Mouse (Mus musculus): ENCODE measurements around the gene Il15. TPM values are rescaled to one million over a fixed set of nuclear protein-coding genes. Genes with fewer than 3 reads are reported as not detected.
A peak's percentile ranks its signal among the peaks of the same experiment; 100 is the strongest.

The Il15 gene
- total and polyA plus RNA-seq, 3 experiments: not detected

DNA sequence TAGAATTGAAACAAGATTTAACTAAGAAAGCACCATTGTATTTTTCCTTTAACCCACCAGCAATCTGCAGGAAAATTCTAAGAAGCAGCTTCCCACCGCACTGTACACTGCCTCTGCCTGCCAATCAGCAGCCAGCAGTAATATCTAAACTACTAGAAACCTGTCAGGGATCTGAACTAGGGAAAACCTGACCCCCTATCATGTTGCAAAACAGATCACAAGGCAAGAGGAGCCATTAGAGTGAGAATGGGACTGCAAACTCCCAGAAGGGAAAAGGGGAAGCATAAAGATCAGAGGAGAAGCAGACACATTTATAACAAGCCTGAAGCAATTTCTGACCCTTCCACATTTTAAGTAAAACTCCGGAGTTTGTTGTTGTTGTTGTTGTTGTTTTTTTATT is 2.0 kb downstream of the Il15 start:
- no peak overlapping the region for H3K4me3 ChIP-seq (ENCODE audit: control insufficient read depth in 1 of 2, insufficient read depth in 1 of 2, low read depth in 2 of 2, low read length in 2 of 2)
- no peaks in the 10 kb centered on the region for H3K9me3 ChIP-seq (replicated peaks; ENCODE audit: insufficient read depth, low read length)
- peaks cover 2% of the 10 kb centered on the region in 2 experiments; a peak in 2 of 4 replicates for H3K4me1 ChIP-seq (ENCODE audit: control insufficient read depth in 1 of 2, insufficient read depth in 2 of 2, low read length in 2 of 2)

DNA sequence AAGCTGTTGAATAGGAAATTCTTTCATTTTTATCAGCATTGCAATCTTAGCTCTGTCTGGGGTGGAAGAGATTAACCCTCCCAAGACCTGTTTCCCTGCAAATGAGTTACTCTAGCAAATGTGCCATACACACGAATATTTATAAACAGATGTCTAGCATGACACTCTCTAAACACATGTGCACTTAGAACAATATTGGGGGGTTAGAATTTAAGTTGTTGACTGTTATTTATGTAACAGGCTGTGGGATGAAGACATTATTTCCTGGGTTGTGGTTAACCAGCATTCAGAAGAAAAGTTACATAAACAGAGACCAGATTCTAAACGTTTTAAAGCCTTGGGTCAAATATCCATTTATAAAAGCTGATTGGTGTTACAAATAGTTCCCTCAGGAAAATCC is 2.6 kb downstream of the Il15 start:
- H3K27me3 ChIP-seq (ENCODE audit: control insufficient read depth in 1 of 2, insufficient read depth in 2 of 2, low read length in 2 of 2): no peaks in the 10 kb centered on the region
- H3K4me3 ChIP-seq (ENCODE audit: control insufficient read depth in 1 of 2, insufficient read depth in 1 of 2, low read depth in 2 of 2, low read length in 2 of 2): no peak overlapping the region
- H3K36me3 ChIP-seq (ENCODE audit: control insufficient read depth in 1 of 2, insufficient read depth in 2 of 2, low read length in 2 of 2): peaks cover 0 to 4% of the 10 kb centered on the region in 2 experiments; a peak in 2 of 4 replicates
- H3K9me3 ChIP-seq (replicated peaks; ENCODE audit: insufficient read depth, low read length): no peaks in the 10 kb centered on the region
- TF ChIP-seq GATA1 (IDR thresholded peaks at IDR 0.05; ENCODE audit: low read depth, low read length) (0 out of 2 replicates have a peak, but pooled peaks have one; percentile 53), POLR2AphosphoS2 (IDR thresholded peaks at IDR 0.05; ENCODE audit: low read length) (no peak)
- no peak for DNase-seq (ENCODE audit: low read depth, low spot score)
- peaks cover 2% of the 10 kb centered on the region in 2 experiments; a peak in 2 of 4 replicates for H3K4me1 ChIP-seq (ENCODE audit: control insufficient read depth in 1 of 2, insufficient read depth in 2 of 2, low read length in 2 of 2)
- H3K9ac ChIP-seq (ENCODE audit: control insufficient read depth, low read depth, low read length, poor library complexity, severe bottlenecking): no peak overlapping the region
- no peaks in the 10 kb centered on the region for H3K79me2 ChIP-seq (ENCODE audit: control insufficient read depth, insufficient read depth, low read length, poor library complexity)
- H3K27ac ChIP-seq (ENCODE audit: control insufficient read depth, low read depth, low read length): no peak overlapping the region

More for the DNA sequence above, 2.0 kb downstream of the Il15 start:
- no peak for DNase-seq (ENCODE audit: low read depth, low spot score)
- Histone ChIP-seq H3K36me3 (ENCODE audit: control insufficient read depth in 1 of 2, insufficient read depth in 2 of 2, low read length in 2 of 2) (peaks cover 0 to 4% of the 10 kb centered on the region in 2 experiments; a peak in 2 of 4 replicates), H3K27ac (ENCODE audit: control insufficient read depth, low read depth, low read length) (no peak overlapping the region), H3K27me3 (ENCODE audit: control insufficient read depth in 1 of 2, insufficient read depth in 2 of 2, low read length in 2 of 2) (no peaks in the 10 kb centered on the region), H3K79me2 (ENCODE audit: control insufficient read depth, insufficient read depth, low read length, poor library complexity) (no peaks in the 10 kb centered on the region), H3K9ac (ENCODE audit: control insufficient read depth, low read depth, low read length, poor library complexity, severe bottlenecking) (no peak overlapping the region)
- TF ChIP-seq POLR2A (IDR thresholded peaks at IDR 0.05; ENCODE audit: control insufficient read depth in 1 of 2, insufficient read depth in 1 of 2, low read depth in 1 of 2, low read length in 2 of 2, poor library complexity in 1 of 2): no peak
- TF ChIP-seq E2F4 (IDR thresholded peaks at IDR 0.05; ENCODE audit: borderline replicate concordance, low read depth, low read length): no peak
- no peak for TF ChIP-seq TCF12 (IDR thresholded peaks at IDR 0.05; ENCODE audit: low read depth, low read length)
- TF ChIP-seq NELFE (IDR thresholded peaks at IDR 0.05; ENCODE audit: low read depth, low read length): no peak
- no peak for TF ChIP-seq GABPA (IDR thresholded peaks at IDR 0.05; ENCODE audit: low read depth, low read length)
- TF ChIP-seq CHD2 (IDR thresholded peaks at IDR 0.05; ENCODE audit: low read length): no peak
- TF ChIP-seq SIN3A (IDR thresholded peaks at IDR 0.05; ENCODE audit: low read length): no peak
- TF ChIP-seq CTCF (IDR thresholded peaks at IDR 0.05 in 2 of 3, conservative IDR thresholded peaks at IDR 0.05 in 1 of 3; ENCODE audit: control insufficient read depth in 1 of 3, insufficient read depth in 1 of 3, low read depth in 2 of 3, low read length in 3 of 3, poor library complexity in 1 of 3, severe bottlenecking in 1 of 3): no peak

DNA sequence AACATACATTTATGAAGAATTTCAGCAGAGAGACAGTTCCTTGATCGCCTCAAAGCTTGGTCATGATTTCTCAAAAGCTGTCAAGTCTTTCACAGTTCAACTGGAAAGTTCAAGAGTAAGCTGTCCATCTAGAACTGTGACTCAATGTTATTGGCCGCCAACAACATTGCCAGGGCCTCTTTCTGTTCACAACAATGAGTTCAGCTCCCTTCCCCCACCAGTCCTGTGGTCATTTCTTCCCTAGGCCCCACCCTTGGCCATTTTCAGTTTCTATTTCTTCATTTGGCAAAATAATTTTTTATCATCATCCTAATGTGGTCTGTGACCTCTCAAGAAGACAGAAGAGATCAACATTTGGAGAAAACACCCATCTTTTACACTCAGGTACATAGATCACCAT is 4.5 kb downstream of the Il15 start:
- Histone ChIP-seq H3K27ac (ENCODE audit: control insufficient read depth, low read depth, low read length) (no peak overlapping the region), H3K36me3 (ENCODE audit: control insufficient read depth in 1 of 2, insufficient read depth in 2 of 2, low read length in 2 of 2) (peaks cover 0 to 4% of the 10 kb centered on the region in 2 experiments; a peak in 2 of 4 replicates), H3K4me3 (ENCODE audit: control insufficient read depth in 1 of 2, insufficient read depth in 1 of 2, low read depth in 2 of 2, low read length in 2 of 2) (no peak overlapping the region), H3K9me3 (replicated peaks; ENCODE audit: insufficient read depth, low read length) (no peaks in the 10 kb centered on the region), H3K79me2 (ENCODE audit: control insufficient read depth, insufficient read depth, low read length, poor library complexity) (no peaks in the 10 kb centered on the region), H3K9ac (ENCODE audit: control insufficient read depth, low read depth, low read length, poor library complexity, severe bottlenecking) (no peak overlapping the region), H3K27me3 (ENCODE audit: control insufficient read depth in 1 of 2, insufficient read depth in 2 of 2, low read length in 2 of 2) (no peaks in the 10 kb centered on the region), H3K4me1 (ENCODE audit: control insufficient read depth in 1 of 2, insufficient read depth in 2 of 2, low read length in 2 of 2) (peaks cover 2% of the 10 kb centered on the region in 2 experiments; a peak in 2 of 4 replicates)
- TF ChIP-seq ZNF384 (IDR thresholded peaks at IDR 0.05; ENCODE audit: low read depth, low read length) (no peak), ZKSCAN1 (IDR thresholded peaks at IDR 0.05; ENCODE audit: low read depth, low read length) (no peak), ZMIZ1 (IDR thresholded peaks at IDR 0.05; ENCODE audit: low read depth, low read length) (no peak), MYC (IDR thresholded peaks at IDR 0.05; ENCODE audit: low read depth, low read length) (no peak), MYB (IDR thresholded peaks at IDR 0.05; ENCODE audit: low read depth, low read length) (no peak), GABPA (IDR thresholded peaks at IDR 0.05; ENCODE audit: low read depth, low read length) (no peak), CTCF (IDR thresholded peaks at IDR 0.05 in 2 of 3, conservative IDR thresholded peaks at IDR 0.05 in 1 of 3; ENCODE audit: control insufficient read depth in 1 of 3, insufficient read depth in 1 of 3, low read depth in 2 of 3, low read length in 3 of 3, poor library complexity in 1 of 3, severe bottlenecking in 1 of 3) (no peak), HCFC1 (IDR thresholded peaks at IDR 0.05; ENCODE audit: low read depth, low read length) (no peak), E2F4 (IDR thresholded peaks at IDR 0.05; ENCODE audit: borderline replicate concordance, low read depth, low read length) (no peak), MEF2A (IDR thresholded peaks at IDR 0.05; ENCODE audit: extremely low read depth, insufficient replicate concordance, low read depth, low read length, poor library complexity, severe bottlenecking) (no peak), NELFE (IDR thresholded peaks at IDR 0.05; ENCODE audit: low read depth, low read length) (no peak), JUND (IDR thresholded peaks at IDR 0.05; ENCODE audit: low read depth, low read length) (no peak), POLR2AphosphoS5 (IDR thresholded peaks at IDR 0.05; ENCODE audit: borderline replicate concordance, low read depth, low read length) (no peak)
- no peak for DNase-seq (ENCODE audit: low read depth, low spot score)
